Mouse (Mus musculus): ENCODE results near the gene Rab10.

DNA sequence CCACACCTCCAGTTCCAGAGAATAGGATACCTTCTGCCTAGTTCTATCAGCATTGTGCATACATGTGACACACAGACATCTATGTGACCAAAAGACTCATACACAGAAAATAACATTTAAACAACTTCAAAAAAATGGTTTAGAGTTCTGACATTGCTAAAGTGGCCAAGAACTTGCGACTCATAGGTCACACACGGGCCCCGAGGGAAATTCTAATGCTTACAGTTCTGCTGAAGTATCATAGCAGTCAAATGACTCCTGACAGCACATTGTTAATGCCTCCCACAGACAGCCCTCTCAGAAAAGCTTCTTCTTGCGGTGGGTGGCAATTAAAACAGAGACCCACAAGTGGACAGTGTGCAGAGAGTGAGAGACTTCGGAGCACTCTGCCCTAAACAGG lies 35.3 kb upstream of the Rab10 start:
- no peak for TF ChIP-seq CTCF (IDR thresholded peaks at IDR 0.05)
- no peak for TF ChIP-seq EP300 (IDR thresholded peaks at IDR 0.05)

Measured in lung, postnatal 0 days (tissue).